Mouse (Mus musculus) liver, adult 2 months (tissue): ENCODE measurements around the gene Serinc3.

Experiments used
- CTCF ChIP-seq: fragments of 200-500 bp; IDR thresholded peaks from 2 replicates; pipeline ENCODE4 v1.5.1; 2011; ENCODE audit warnings: low read depth, low read length, control low read depth
- POLR2A ChIP-seq: fragments of 200-500 bp; IDR thresholded peaks from 2 replicates; pipeline ENCODE4 v1.6.1; 2011; ENCODE audit warnings: low read length, control low read depth; ENCODE audit not compliant: insufficient read depth; ENCODE audit errors: extremely low read depth

DNA sequence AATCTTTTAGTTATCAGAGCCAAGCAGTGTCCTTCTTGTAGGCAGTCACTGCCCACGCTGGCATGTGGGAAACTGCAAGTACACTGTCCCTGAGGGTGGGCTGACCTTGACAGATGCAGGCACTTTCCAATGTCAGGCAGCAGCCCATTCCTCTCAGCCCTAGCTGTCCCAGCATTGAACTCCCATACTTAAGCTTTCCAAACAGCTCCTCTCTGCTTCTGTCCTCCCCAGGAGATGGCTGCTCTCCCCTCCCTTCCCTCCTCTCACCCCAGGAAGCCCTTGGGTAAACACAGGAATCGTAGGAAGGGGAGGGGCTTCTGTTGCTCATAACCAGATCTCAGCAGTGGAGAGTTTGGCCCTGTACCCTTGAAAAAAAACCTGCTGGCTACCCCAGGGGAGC is 49.8 kb downstream of the Serinc3 start:
- TF ChIP-seq POLR2A (no peak), CTCF (no peak)
